Mouse (Mus musculus) left cerebral cortex, postnatal 10 days (tissue): Measurements from ENCODE around the gene Celsr1. TPM values are rescaled to one million over a fixed set of nuclear protein-coding genes. Genes with fewer than 3 reads are reported as not detected.
"Not testable (repeated sequence)": the region's sequence is repeated elsewhere in the genome, so short reads cannot be mapped to it uniquely, and the experiment has no call there.

ENCODE experiments used
- DNase-seq, 2 experiments: peaks; one replicate each; pipeline ENCODE4 v3.0.0; 2021 to 2022; ENCODE audit warnings: low spot score in 2 of 2, mixed read lengths in 1 of 2; ENCODE audit errors: extremely low spot score in 1 of 2
- intact Hi-C: fragments of 180-260 bp; cut with DNase I; formaldehyde crosslinking; loops from one replicate; pipeline ENCODE4 v1.15.1; 2025
- total RNA-seq, 2 experiments: library from RNA; stranded (reverse); gene quantifications; 2 replicates each; pipeline ENCODE4 v1.2.3; 2021

The Celsr1 gene
- total RNA-seq, 2 experiments from 2014 or later = 2.4 to 3.4 TPM

DNA sequence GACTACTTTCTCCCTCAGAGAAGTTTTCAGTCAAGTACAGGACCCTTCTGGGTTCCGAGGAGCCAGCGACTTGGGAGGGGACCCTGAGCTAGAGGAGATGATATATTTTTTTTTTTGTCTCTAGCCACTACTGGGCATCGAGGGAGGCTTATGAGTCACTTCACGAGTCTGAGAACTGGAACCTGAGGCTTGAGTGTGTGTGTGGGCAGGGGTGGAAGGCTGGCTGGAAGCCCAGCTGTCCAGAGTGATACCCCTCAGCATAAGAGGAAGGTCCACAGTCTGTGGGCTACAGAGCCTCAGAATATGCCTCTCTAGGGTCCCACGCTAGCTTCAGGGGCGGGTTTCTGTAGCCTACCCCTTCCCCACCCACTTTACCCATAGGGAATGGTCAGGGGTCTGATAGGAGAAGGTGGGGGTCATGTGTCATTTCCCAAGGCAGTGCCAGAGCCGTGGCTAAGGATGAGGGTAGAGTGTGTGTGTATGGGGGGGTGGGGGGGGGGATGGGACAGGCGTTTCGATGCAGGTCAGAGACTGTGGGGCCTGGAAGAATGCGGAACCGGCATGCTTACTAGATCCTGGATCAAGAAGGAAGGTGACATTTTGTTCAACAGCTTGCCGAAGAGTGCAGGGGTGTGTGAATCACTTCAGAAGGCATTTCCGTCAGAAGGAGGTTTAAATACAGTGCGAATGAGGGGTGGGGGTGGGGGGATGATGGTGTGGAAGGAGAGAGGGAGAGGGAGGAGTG, 33.4 kb upstream of the Celsr1 start:
- DNase-seq = no peak
- intact Hi-C loops = no loop called here

DNA sequence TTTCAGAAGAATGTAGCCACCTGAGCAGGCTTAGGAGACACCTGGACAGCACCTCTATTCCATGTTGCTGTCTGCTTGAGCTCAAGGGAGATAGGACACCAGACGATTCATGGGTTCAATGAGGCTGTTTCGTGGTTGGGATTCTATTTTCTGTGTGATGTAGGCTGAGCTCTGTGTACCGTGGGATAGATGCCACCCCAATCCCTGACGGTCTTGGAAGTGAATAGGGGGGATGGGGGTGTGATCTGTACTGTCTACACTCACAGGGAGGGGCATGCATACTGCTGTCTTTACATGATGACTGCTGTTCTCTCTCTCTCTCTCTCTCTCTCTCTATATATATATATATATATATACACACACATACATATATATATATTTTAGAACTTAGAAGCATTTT, 31.8 kb upstream of the Celsr1 start:
- intact Hi-C loops = no loop called here
- DNase-seq = no peak

DNA sequence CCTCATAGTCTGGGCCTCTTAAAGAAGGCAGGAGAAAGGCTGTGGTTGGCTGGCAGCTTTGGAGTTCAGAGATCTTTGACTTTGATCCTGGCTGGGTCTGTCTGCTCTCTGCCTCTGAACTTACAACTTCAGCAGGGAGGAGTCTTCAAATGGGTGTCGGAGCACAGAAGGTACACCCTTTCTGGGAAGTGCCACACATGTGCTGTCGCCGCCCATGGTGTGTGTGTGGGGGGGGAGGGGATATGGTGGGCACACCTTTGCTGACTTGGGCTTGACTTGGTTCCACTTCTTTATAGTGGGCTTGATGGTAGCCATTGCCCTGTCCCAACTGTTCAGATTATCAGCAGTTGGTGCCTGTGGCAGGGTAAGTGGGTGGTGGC, 31.3 kb upstream of the Celsr1 start:
- intact Hi-C loops = no loop called here

DNA sequence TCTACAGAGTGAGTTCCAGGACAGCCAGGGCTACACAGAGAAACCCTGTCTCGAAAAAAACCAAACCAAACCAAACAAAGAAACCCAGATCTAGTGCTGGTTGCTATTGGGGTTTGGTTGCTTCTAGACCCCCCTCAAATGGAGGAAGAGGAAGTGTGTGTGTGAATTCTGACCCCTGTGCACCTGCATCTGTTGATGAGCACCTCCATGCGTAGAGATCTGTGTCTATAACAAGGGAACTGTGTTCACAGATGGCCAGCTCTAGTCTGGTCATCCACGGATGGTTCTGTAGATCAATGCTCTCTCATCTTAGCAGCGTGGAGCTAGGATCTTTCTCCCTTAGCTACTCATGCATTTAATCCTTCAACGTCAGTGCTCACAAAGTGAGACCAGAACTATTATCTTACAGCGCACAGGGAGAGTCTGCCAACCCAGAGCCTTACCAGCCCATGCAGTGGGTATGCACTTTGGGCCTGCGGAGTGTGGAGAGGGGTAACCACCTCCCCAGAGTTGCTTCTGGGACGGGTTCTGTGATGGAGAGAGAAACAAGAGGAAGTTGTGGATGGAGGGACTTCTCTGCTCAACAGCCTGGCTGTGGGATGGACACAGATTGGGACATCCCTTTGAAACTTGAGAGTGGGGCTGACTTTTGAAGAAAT, 30.7 kb upstream of the Celsr1 start:
- intact Hi-C loops = no loop called here

More for the DNA sequence above, 31.3 kb upstream of the Celsr1 start:
- DNase-seq = no peak

DNA sequence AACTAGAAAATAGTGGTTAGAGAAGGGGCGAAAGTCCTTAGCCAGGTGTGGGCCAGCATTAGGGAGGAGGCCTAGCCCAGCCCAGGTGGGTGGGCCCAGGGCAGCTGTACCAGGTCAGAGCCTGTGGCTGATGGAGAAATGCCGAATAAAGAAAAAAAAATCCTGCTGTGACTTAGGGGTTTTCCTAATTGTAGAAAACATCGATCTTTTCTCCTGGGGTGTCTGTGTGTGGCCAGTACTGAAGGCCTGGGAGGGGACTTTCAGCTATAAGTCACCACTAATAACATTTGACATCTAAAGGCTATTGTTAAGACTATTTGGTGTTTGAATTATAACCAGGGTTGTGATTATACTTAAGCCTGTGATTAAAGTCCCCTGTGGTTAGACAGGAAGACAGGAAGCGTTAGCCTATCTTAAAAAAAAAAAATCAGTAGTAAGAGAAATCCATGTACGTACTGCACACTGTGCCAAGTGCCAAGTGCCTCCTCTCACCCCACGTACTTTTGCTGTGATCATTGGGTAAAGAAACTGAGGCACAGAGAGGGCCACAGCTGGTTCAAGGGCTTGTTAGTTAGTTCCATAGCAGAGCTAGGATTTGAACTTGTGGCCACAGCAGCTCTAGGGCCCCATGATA, 28.4 kb upstream of the Celsr1 start:
- no peak for DNase-seq
- intact Hi-C loops = no loop called here

More for the DNA sequence above, 30.7 kb upstream of the Celsr1 start:
- no peak for DNase-seq

DNA sequence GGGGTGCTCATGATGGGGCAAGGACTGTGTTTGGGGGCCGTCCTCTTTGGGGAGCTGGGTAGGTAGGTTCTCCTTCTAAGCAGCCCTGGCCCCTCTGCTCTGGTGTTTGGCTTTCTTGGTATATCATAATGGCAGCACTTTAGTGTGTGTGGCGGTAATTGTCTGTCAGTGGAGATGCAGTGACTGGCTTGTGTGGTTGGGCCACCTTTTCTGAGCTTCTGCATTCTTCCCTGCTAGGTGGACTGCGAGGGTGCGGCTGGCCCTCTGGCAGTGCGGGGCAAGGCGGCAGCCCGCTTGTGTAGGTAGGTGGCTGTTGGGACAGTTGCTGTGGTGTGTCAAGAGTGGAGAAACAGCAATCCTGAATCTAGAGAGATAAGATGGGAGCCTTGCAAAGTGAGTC, 27.6 kb upstream of the Celsr1 start:
- DNase-seq = no peak

DNA sequence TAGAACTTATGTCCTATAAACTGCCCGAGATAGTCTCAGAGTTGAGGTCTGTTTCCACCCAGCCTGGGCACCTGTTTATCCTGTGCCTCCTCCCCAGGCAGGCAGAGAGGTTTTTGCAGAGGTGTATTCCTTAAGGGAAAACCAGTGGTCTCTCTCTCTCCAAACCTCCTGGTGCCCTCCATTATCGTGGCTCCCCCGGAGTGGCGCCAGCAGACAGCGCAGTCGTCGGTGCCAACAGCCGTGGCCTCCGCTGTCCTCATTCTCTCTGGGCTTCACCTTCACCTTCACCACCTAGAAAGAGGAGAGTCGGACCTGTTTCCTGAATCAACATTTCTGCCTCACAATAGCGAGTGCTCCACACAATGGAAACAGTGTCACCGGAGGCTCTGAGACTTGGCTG, 27.0 kb upstream of the Celsr1 start:
- DNase-seq = no peak
- intact Hi-C loops = no loop called here

More for the DNA sequence above, 27.6 kb upstream of the Celsr1 start:
- intact Hi-C loops = no loop called here

DNA sequence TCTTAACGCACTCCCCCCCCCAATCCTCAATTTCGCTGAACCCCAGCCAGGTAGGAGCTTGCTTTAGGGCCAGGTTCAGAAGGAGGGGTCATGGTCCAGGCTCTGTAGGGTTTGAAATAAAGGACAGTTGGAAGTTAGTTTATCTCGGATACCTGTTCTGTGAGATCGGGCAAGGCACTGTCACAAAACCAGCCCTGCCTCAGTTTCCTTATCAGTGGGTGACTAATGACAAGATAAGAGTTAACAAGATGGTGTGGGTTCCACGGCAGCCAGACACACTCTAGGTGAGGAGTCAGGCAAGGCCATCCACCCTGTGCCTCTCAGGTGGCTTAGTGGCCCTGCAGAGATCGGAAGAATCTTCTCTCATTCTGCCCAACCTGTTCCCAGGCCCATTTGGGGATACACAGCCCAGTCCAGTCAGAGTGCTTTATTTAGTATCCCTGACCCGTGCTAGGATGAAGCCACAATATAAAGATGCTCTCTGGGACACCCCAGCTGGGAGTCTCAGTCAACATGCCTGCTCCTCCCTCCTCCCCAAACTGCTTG, 26.3 kb upstream of the Celsr1 start:
- no peak for DNase-seq
- intact Hi-C loops = no loop called here

DNA sequence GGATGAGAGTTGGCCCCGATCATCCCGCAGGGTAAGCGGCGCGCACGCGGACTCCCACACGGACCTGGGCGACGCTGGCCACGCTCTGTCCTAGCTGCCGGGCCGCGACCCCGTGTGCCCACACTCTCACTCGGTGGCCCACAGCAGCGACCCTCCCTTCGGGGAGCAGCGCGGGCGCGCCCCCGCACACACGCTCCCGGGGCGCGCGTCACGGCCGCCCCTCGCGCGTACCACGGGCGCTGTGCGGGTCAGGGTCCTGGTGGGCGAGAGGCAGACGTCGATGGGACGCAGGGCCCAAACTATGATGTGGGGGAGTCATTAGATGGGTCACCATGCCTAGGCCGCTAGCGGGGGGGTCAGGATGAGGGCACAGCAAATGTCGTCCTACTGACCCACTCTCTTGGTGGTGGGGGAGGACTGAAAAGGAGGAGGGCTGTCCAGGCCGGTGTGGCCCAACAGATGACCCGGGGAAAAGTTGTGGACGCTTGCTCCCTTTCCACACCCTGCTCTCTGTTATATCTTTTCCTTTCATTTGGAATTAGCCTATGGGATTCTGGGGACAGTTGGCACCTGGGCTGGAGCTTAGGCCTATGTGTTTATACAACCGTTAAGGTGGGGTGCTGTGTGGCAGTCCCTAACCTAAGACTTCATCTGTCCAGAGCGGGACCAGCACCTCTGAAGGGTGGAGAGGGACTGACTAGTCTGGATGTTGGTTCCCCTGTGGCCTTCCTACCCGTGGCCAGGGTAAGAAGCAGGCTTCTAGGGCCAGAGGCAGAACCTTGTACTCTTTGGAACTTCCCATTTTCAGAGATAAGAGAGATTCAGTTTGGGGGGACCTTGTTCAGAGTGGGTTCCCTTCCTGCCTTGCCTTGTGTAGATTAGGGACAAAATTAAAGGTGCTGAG, 25.6 kb upstream of the Celsr1 start:
- intact Hi-C loops = no loop called here
- DNase-seq = peak in 1 of 2 experiments; percentile 65

DNA sequence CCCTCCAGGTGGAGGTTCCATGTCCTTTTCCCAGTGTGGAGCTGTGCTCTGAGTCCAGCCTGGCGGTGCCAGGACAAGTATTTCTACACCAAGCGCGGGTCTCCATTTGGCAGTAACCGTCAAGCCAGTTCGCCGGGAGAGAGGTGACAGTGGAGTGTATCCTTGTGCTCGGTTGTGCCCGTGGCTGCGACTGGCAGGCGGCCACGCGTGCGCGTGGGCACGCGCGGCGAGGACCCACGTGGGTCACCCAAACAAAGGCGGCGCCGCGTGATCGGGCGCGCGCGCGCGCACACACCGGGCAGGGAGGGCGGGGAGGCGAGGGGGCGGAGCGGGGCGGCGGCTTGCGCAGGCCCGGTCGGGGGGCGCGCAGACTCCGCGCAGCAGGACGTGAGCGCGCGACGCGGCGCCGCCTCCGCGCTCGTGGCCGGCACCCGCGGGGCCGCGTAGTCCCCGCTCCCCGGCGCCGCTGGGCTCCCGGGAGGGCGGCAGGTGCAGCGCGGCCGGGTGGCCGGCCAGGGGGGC, 24.9 kb upstream of the Celsr1 start:
- intact Hi-C loops = no loop called here
- DNase-seq = peak; percentile 83 to 94

DNA sequence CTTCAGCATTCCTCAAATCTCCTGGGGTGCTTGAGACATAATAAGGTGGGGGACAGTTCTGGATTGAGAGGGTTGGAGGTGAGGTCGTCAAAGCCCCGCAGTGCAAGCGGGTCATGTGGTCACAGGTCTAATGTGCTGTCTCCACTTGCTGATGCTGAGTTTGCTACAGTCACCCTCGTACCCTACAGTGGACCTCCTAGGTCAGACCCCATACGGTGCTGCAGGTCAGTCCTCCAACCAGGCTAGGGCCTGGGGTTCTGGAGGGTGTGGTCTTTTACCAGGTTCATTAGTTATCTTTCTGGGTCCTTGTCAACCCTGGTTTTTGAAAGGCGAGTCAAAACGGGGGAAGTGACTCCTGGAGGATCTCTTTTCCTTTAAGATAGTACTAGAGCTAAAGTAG, 24.3 kb upstream of the Celsr1 start:
- intact Hi-C loops = no loop called here
- DNase-seq = no peak

DNA sequence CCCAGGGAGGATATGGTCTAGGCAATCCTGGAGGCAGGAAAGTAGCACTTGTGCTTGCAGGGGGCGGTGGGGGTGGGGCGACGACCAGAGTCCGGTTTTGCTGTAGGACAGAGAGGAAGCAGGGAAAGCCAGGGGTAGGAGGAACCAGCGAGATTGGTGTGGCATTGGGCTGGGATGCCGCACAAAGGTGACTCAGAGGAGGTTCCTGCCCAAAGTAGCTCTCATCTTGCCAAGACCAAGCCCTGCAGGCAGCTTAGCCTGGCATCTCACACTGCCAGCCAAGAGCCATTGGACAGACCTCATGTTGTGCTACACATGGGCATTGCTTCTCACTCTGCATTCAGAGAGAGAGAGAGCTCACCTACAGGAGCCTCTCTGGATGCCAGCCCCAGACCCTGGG, 23.8 kb upstream of the Celsr1 start, which contains the start of gene Gramd4:
TSS of gene Gramd4 (plus strand) at position 283 of the 400 bp plus-strand sequence.
- DNase-seq = no peak
- intact Hi-C loops = no loop called here

DNA sequence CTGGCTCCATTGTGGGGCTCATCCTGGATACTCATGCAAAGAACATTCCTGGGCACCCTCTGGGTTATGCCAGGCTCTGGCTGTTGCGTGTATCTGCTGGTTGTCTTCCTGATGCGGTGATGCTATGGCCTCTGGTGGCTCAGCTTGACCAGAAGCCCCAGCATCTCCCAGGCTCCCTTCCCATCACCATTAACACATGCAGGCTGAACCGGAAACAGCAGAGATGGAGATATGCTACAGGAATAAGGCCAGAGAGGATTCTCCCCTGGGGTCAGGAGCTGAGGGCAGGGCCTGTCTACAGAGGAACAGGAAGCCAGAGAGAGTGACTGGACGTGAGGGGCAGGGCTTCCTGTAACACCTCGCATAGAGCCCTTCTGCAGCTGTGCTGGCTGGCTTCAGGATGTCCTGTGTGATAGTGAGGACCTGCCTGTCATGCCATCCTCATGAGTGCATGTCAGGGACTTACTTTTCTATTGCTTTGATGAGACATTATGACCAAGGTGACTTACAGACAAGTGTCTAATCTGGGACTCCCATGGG, 22.7 kb upstream of the Celsr1 start:
- intact Hi-C loops = no loop called here
- no peak for DNase-seq

DNA sequence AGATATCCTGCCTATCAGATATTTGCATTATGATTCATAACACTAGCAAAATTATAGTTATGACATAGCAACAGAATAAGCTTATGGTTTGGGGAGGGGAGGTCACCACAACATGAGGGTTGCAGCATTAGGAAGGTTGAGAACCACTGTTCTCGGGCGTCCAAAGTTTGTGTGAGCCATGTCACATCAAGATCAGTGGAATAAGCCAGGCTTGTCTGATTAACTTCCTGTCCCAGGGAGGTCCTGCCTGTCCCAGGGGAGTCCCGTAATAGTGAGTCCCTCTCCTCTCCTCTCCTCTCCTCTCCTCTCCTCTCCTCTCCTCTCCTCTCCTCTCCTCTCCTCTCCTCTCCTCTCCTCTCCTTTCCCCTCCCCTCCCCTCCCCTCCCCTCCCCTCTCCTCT, 21.3 kb upstream of the Celsr1 start:
- intact Hi-C loops = loop anchor here (2.0 to 5.0 kb wide), 2 partner anchors 70 to 82 kb away; no protein-coding TSS in a partner anchor
- DNase-seq = not testable (repeated sequence)

DNA sequence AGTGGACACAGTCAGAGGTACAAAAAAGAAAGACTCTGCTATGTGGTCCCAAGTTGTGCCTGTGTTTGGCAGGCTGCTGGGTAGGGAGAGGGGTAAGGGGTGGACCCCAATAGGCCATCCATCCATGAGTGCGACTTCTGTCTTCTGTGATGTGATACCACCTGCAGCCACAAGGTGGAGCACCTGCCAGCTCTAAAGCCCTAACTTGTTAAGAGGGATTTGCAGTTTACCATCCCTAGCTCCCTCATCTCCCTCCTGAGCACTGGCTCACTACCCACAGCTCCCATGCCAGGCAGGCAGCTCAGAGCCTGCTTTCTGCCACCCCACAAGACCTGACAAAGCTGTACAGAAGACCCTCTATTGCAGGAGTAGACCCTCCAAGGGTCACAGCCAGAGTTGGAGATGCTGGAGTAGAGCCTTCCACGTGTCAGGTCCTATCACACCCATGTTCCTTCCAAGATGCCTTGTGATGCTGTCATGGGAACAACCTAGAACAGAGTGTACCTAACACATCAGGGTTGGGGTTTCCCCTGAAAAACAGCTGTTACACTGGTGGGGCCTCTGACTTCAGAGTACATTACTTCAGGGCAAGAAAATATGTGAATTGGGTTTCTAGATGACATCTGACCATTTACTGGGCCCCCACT, 20.4 kb upstream of the Celsr1 start:
- intact Hi-C loops = loop anchor here (2.0 to 5.0 kb wide), 2 partner anchors 71 to 83 kb away; no protein-coding TSS in a partner anchor
- DNase-seq = peak; percentile 82 to 83

DNA sequence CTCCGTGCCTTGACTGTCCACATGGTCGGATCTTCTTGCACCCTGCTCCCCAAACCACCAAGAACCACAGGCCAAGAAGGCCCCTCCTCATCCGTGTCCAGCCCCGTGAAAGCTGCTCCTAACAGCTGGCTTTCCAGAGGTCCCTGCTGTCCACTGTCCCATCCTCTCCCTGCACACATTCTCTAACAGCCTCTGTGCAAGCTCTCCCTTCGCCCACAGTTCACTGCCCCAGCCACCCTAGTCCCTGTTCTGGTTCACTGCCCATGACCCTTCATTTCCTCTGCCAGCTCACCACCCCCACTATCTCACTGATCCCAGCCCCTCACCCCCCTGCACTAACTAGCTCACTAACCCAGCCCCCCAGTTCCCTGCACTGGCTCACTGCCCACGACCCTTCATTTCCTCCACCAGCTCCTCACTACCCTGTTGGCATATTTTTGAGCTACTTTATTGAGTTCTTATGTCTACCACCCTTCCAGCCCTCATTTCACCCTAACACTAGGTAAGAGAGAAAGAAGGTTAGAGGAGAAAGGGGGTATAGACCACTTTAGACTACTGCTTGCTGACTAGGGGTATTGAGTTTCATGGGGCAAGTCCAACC, 18.4 kb upstream of the Celsr1 start:
- DNase-seq = no peak
- intact Hi-C loops = loop anchor here (5.0 kb wide), 1 partner anchor 85 kb away; no protein-coding TSS in a partner anchor

DNA sequence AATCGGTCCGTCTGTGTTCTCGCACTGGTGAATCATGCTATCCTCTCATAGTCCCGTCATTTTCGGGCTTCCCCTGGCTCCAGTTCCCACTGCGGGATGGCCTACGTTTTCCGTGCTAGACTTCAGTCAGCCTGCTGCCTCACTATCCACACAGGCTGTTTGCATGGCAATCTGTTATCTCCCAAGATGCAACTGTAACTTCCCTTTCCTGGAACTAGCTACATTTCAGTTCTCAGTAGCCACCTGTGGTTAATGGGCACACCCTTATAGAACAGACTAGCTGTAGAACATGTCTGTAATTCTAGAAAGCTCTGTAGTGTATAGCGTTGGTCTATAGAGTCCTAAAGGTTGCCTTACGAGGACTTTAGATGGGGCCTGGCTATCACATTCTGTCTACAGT, 17.6 kb upstream of the Celsr1 start:
- DNase-seq = no peak
- intact Hi-C loops = loop anchor here (5.0 kb wide), 1 partner anchor 86 kb away; no protein-coding TSS in a partner anchor
